7 mouse cellular contexts compared by ENCODE assay signal in genomic region chr12:71768471-71768870, GRCm38 (mm10).
A peak's percentile ranks its signal among the peaks of the same experiment; 100 is the strongest.
DNase-seq lines count a peak whose midpoint lies in the region; ATAC-seq and TF ChIP-seq lines count a peak whose summit lies in the region.

No protein-coding gene starts in this region.

- H3K4me1 ChIP-seq in intestine, postnatal 0 days (replicated peaks; ENCODE audit: control insufficient read depth, insufficient read depth, low read length) = no peaks in the 10 kb centered on the region
- peaks cover 8% of the 10 kb centered on the region; the same call in 1 of the 2 replicates for H3K4me1 ChIP-seq in limb, embryonic 10.5 days
- peaks cover 6% of the 10 kb centered on the region; the same call in 1 of the 2 replicates for H3K4me1 ChIP-seq in midbrain, embryonic 13.5 days (replicated peaks)

- no peak overlapping the region for H3K27ac ChIP-seq in intestine, postnatal 0 days (ENCODE audit: low read depth, low read length)
- no peak overlapping the region for H3K27ac ChIP-seq in limb, embryonic 10.5 days
- H3K27ac ChIP-seq in midbrain, embryonic 13.5 days = no peak overlapping the region

- peak; percentile 91 for TF ChIP-seq CTCF in intestine, postnatal 0 days (IDR thresholded peaks at IDR 0.05; ENCODE audit: low read depth)

- DNase-seq in adrenal gland, adult 2 months = peak; percentile 73
- DNase-seq in embryo, embryonic 11.5 days (ENCODE audit: low read depth, low spot score) = peak; percentile 61
- peak; percentile 86 for DNase-seq in limb, embryonic 10.5 days (ENCODE audit: low spot score)
- DNase-seq in spleen, adult 12 weeks (ENCODE audit: low spot score) = peak; percentile 37

- H3K9ac ChIP-seq in intestine, postnatal 0 days (ENCODE audit: low read depth, low read length) = no peak overlapping the region
- no peak overlapping the region for H3K9ac ChIP-seq in midbrain, embryonic 13.5 days (replicated peaks)

- no peaks in the 10 kb centered on the region for H3K27me3 ChIP-seq in intestine, postnatal 0 days (replicated peaks; ENCODE audit: control insufficient read depth, insufficient read depth, low read length)
- H3K27me3 ChIP-seq in limb, embryonic 10.5 days (ENCODE audit: low read depth, poor library complexity, severe bottlenecking) = no peaks in the 10 kb centered on the region
- 0 out of 2 replicates have a peak, but pooled peaks cover 4% of the 10 kb centered on the region for H3K27me3 ChIP-seq in midbrain, embryonic 13.5 days

- peak overlapping the region; percentile 28 for H3K4me3 ChIP-seq in intestine, postnatal 0 days (ENCODE audit: low read depth, low read length)
- peak overlapping the region; percentile 35 for H3K4me3 ChIP-seq in limb, embryonic 10.5 days
- peak overlapping the region; percentile 11; the same call in 1 of the 2 replicates for H3K4me3 ChIP-seq in midbrain, embryonic 13.5 days (replicated peaks)

- peak; percentile 83 for ATAC-seq in granulocyte monocyte progenitor cell, adult 5-6 weeks (replicated peaks; ENCODE audit: poor library complexity, severe bottlenecking)
- ATAC-seq in intestine, postnatal 0 days = no peak
- ATAC-seq in midbrain, embryonic 13.5 days = peak; percentile 48; the same call in 1 of the 2 replicates

- 3% methylated on average over 12 of the region's 12 CpGs for WGBS in intestine, postnatal 0 days
- 5% methylated on average over 12 of the region's 12 CpGs for WGBS in limb, embryonic 10.5 days
- WGBS in midbrain, embryonic 13.5 days = 4% methylated on average over 12 of the region's 12 CpGs

- H3K36me3 ChIP-seq in intestine, postnatal 0 days (ENCODE audit: control insufficient read depth, insufficient read depth) = no peaks in the 10 kb centered on the region
- H3K36me3 ChIP-seq in limb, embryonic 10.5 days = no peaks in the 10 kb centered on the region
- H3K36me3 ChIP-seq in midbrain, embryonic 13.5 days = no peaks in the 10 kb centered on the region

- H3K9me3 ChIP-seq in intestine, postnatal 0 days (ENCODE audit: control insufficient read depth) = no peaks in the 10 kb centered on the region
- H3K9me3 ChIP-seq in limb, embryonic 10.5 days (replicated peaks) = no peaks in the 10 kb centered on the region
- 0 out of 2 replicates have a peak, but pooled peaks cover 3% of the 10 kb centered on the region for H3K9me3 ChIP-seq in midbrain, embryonic 13.5 days

- peak overlapping the region; percentile 65 for H3K4me2 ChIP-seq in intestine, postnatal 0 days (replicated peaks; ENCODE audit: low read depth)
- H3K4me2 ChIP-seq in midbrain, embryonic 13.5 days (replicated peaks) = peak overlapping the region; percentile 42
